Mouse (Mus musculus) limb, embryonic 11.5 days (tissue): ENCODE measurements at regions not wholly inside any gene's neighbourhood (a gene's known extent, or its start where the extent isn't known, plus 50 kb on each side); places are given as distances from the start of the nearest gene placed in this dataset.

Experiments used
- ATAC-seq: fragments of 200-750 bp; cut with Nextera tagmentation; 2 replicates; pipeline ENCODE4 v1.8.0; 2017; ENCODE audit warnings: low read depth; ENCODE audit not compliant: insufficient number of reproducible peaks, low FRiP score, low TSS enrichment
- DNase-seq: peaks from one replicate; pipeline ENCODE4 v3.0.0-alpha.2; 2015; ENCODE audit warnings: low spot score
- H3K27ac ChIP-seq: fragments of 300-500 bp; sonication (generic); replicated peaks from 2 replicates; pipeline ENCODE4 v1.5.1; 2014; ENCODE audit warnings: low read depth, mild to moderate bottlenecking, low read length
- H3K27me3 ChIP-seq: fragments of 300-500 bp; sonication (generic); 2 replicates; pipeline ENCODE4 v1.6.1; 2014; ENCODE audit warnings: mild to moderate bottlenecking, low read length, mixed read lengths; ENCODE audit not compliant: control insufficient read depth, insufficient read depth
- H3K36me3 ChIP-seq: fragments of 300-500 bp; sonication (generic); 2 replicates; pipeline ENCODE4 v1.6.1; 2014; ENCODE audit warnings: mild to moderate bottlenecking, low read length, moderate library complexity, mixed read lengths; ENCODE audit not compliant: control insufficient read depth, insufficient read depth
- H3K4me1 ChIP-seq: fragments of 300-500 bp; sonication (generic); 2 replicates; pipeline ENCODE4 v1.6.1; 2014; ENCODE audit warnings: low read length, mixed read lengths; ENCODE audit not compliant: control insufficient read depth, insufficient read depth
- H3K4me2 ChIP-seq: fragments of 300-500 bp; sonication (generic); 2 replicates; pipeline ENCODE4 v1.6.1; 2014; ENCODE audit warnings: low read depth, mild to moderate bottlenecking, moderate library complexity; ENCODE audit not compliant: severe bottlenecking
- H3K4me3 ChIP-seq: fragments of 300-500 bp; sonication (generic); 2 replicates; pipeline ENCODE4 v1.5.1; 2014; ENCODE audit warnings: low read depth, low read length
- H3K9ac ChIP-seq: fragments of 300-500 bp; sonication (generic); 2 replicates; pipeline ENCODE4 v1.6.1; 2014; ENCODE audit warnings: mild to moderate bottlenecking, low read length
- H3K9me3 ChIP-seq: fragments of 300-500 bp; sonication (generic); 2 replicates; pipeline ENCODE4 v1.6.1; 2016; ENCODE audit warnings: low read length; ENCODE audit not compliant: control insufficient read depth
- WGBS: fragments of 180-500 bp; shearing (Covaris S2); extraction: QIAGEN DNeasy Blood & Tissue Kit; methylation state at CpG from one replicate; pipeline ENCODE4 v1.1.7; 2014; 5-methylcytosine and 5-hydroxymethylcytosine counted together

GRCm38 (mm10) chr12:51534606-51535005, 58.5 kb upstream of the Coch start:
- no peak overlapping the region for H3K4me3 ChIP-seq
- no peaks in the 10 kb centered on the region for H3K27me3 ChIP-seq
- 27% methylated on average over 5 of the region's 5 CpGs for WGBS
- no peaks in the 10 kb centered on the region for H3K4me1 ChIP-seq
- H3K4me2 ChIP-seq, result no peak overlapping the region
- no peaks in the 10 kb centered on the region for H3K36me3 ChIP-seq
- H3K27ac ChIP-seq, result no peak overlapping the region
- ATAC-seq (no peak), DNase-seq (no peak)
- no peak overlapping the region for H3K9ac ChIP-seq
- H3K9me3 ChIP-seq, result no peaks in the 10 kb centered on the region

DNA sequence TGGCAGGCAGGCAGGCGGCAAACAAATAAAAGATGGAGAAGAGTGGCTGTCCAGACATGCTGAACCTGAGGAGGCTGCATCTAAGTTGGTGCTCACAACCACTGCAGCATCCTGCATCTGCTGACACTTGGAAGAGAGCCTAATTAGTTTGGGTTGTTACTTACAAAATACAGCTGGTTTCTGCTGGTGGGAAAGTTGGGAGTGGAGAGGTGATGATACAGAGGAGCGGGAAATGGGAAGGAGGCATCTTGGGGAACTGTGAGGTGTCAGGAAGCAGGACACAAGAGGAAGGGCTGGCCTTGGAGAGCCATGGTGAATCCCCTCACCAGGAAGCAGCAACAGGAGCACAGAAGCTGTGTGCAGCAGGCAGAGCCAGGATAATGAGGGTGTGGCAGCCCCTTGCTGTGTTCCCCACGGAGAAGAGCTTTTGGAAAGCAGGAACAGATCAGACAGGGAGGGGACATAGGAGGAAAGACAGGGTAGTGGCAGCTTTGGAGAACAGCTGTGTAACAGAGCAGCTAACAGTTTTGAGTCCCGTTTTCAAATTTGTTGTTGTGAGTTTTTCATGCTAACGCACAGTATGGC, 58.0 kb upstream of the Coch start:
- Histone ChIP-seq H3K27me3 (no peaks in the 10 kb centered on the region), H3K36me3 (no peaks in the 10 kb centered on the region), H3K9ac (no peak overlapping the region), H3K4me1 (no peaks in the 10 kb centered on the region), H3K27ac (no peak overlapping the region), H3K4me3 (no peak overlapping the region), H3K9me3 (no peaks in the 10 kb centered on the region), H3K4me2 (no peak overlapping the region)
- 49% methylated on average over 5 of the region's 5 CpGs for WGBS
- ATAC-seq (no peak), DNase-seq (no peak)
